Mouse (Mus musculus) CH12.LX (cell line): ENCODE results near the gene H2-DMb2. TPM values are rescaled to one million over a fixed set of nuclear protein-coding genes. Genes with fewer than 3 reads are reported as not detected.

ENCODE experiments used
- DNase-seq: peaks from one replicate; pipeline ENCODE4 v3.0.0-alpha.2; 2013; ENCODE audit errors: extremely low read depth
- H3K27ac ChIP-seq: 2 replicates; pipeline ENCODE4 v1.5.1; 2012; ENCODE audit warnings: low read depth, mild to moderate bottlenecking, control low read depth, moderate library complexity; ENCODE audit not compliant: insufficient read depth
- H3K27me3 ChIP-seq: replicated peaks from 2 replicates; pipeline ENCODE3; 2012; ENCODE audit warnings: inconsistent platforms
- H3K36me3 ChIP-seq, 2 experiments: replicated peaks in 1 of 2; 2 replicates each; pipeline versions ENCODE3 to v1.6.1; 2012; ENCODE audit warnings: inconsistent platforms in 1 of 2, low read length in 1 of 2, mild to moderate bottlenecking in 1 of 2, mixed read lengths in 1 of 2, moderate library complexity in 1 of 2; ENCODE audit not compliant: control insufficient read depth in 1 of 2, insufficient read depth in 1 of 2
- H3K4me1 ChIP-seq, 2 experiments: 2 replicates each; pipeline ENCODE4 v1.6.1; 2012; ENCODE audit warnings: inconsistent platforms in 1 of 2, moderate library complexity in 1 of 2; ENCODE audit not compliant: insufficient read depth in 2 of 2, control insufficient read depth in 1 of 2
- H3K4me2 ChIP-seq: 2 replicates; pipeline ENCODE4 v1.6.1; 2012; ENCODE audit warnings: low read depth, mild to moderate bottlenecking, control low read depth; ENCODE audit not compliant: poor library complexity, insufficient read depth, severe bottlenecking
- H3K4me3 ChIP-seq, 3 experiments: fragments of 150-350 bp in 1 of 3; sonication (generic) in 1 of 3; replicated peaks in 1 of 3; 2 replicates each; pipeline versions ENCODE3 to v1.5.1; 2011 to 2012; ENCODE audit warnings: low read depth in 2 of 3, low read length in 2 of 3, mild to moderate bottlenecking in 2 of 3, moderate library complexity in 2 of 3, control low read depth in 1 of 3, improper control_type of control experiment in 1 of 3, inconsistent platforms in 1 of 3, mixed read lengths in 1 of 3; ENCODE audit not compliant: poor library complexity in 1 of 3
- H3K79me2 ChIP-seq: replicated peaks from 2 replicates; pipeline ENCODE4 v1.6.1; 2012; ENCODE audit warnings: mild to moderate bottlenecking, moderate library complexity; ENCODE audit not compliant: control insufficient read depth, poor library complexity, insufficient read depth, severe bottlenecking; ENCODE audit errors: extremely low read depth
- H3K9ac ChIP-seq: 2 replicates; pipeline ENCODE4 v1.6.1; 2012; ENCODE audit warnings: low read depth, mild to moderate bottlenecking, control low read depth, moderate library complexity; ENCODE audit not compliant: insufficient read depth
- H3K9me3 ChIP-seq: replicated peaks from 2 replicates; pipeline ENCODE3; 2012; ENCODE audit warnings: low read length, inconsistent platforms, mixed read lengths
- BHLHE40 ChIP-seq: IDR thresholded peaks from 2 replicates; pipeline ENCODE4 v1.6.1; 2011; ENCODE audit warnings: mild to moderate bottlenecking, low read depth, low read length, improper control_type of control experiment
- CHD1 ChIP-seq: IDR thresholded peaks from 2 replicates; pipeline ENCODE4 v1.6.1; 2012; ENCODE audit warnings: low read depth, low read length, improper control_type of control experiment, inconsistent platforms
- CHD2 ChIP-seq: IDR thresholded peaks from 2 replicates; pipeline ENCODE4 v1.6.1; 2011; ENCODE audit warnings: low read length, improper control_type of control experiment
- CTCF ChIP-seq, 2 experiments: IDR thresholded peaks in 1 of 2; conservative IDR thresholded peaks in 1 of 2; 2 replicates each; pipeline ENCODE4 v1.5.1; 2011 to 2012; ENCODE audit warnings: low read depth in 2 of 2, low read length in 2 of 2, improper control_type of control experiment in 1 of 2, inconsistent platforms in 1 of 2, mild to moderate bottlenecking in 1 of 2, moderate library complexity in 1 of 2
- ELF1 ChIP-seq: IDR thresholded peaks from 2 replicates; pipeline ENCODE4 v1.6.1; 2014; ENCODE audit warnings: low read depth, mild to moderate bottlenecking, inconsistent platforms, low read length, improper control_type of control experiment
- EP300 ChIP-seq: IDR thresholded peaks from 2 replicates; pipeline ENCODE4 v1.6.1; 2011; ENCODE audit warnings: low read length, improper control_type of control experiment
- ETS1 ChIP-seq: conservative IDR thresholded peaks from 2 replicates; pipeline ENCODE4 v1.6.1; 2012; ENCODE audit warnings: low read depth, mild to moderate bottlenecking, inconsistent platforms, low read length, improper control_type of control experiment, moderate library complexity
- GABPA ChIP-seq: IDR thresholded peaks from 2 replicates; pipeline ENCODE4 v1.6.1; 2012; ENCODE audit warnings: low read depth, low read length, improper control_type of control experiment, inconsistent platforms; ENCODE audit not compliant: insufficient replicate concordance
- IRF4 ChIP-seq: IDR thresholded peaks from 2 replicates; pipeline ENCODE4 v1.6.1; 2014; ENCODE audit warnings: low read depth, mild to moderate bottlenecking, inconsistent platforms, low read length, improper control_type of control experiment
- JUN ChIP-seq: IDR thresholded peaks from 2 replicates; pipeline ENCODE4 v1.6.1; 2011; ENCODE audit warnings: low read depth, mild to moderate bottlenecking, low read length, improper control_type of control experiment, moderate library complexity; ENCODE audit not compliant: insufficient read depth
- JUND ChIP-seq: conservative IDR thresholded peaks from 2 replicates; pipeline ENCODE4 v1.6.1; 2011; ENCODE audit warnings: low read depth, low read length, improper control_type of control experiment
- MAFK ChIP-seq: IDR thresholded peaks from 2 replicates; pipeline ENCODE4 v1.6.1; 2011; ENCODE audit warnings: low read length, improper control_type of control experiment; ENCODE audit not compliant: insufficient replicate concordance
- MAX ChIP-seq: IDR thresholded peaks from 2 replicates; pipeline ENCODE4 v1.6.1; 2011; ENCODE audit warnings: low read length, improper control_type of control experiment
- MAZ ChIP-seq: IDR thresholded peaks from 2 replicates; pipeline ENCODE4 v1.6.1; 2012; ENCODE audit warnings: low read depth, mild to moderate bottlenecking, inconsistent platforms, low read length, improper control_type of control experiment, moderate library complexity
- MEF2A ChIP-seq: IDR thresholded peaks from 2 replicates; pipeline ENCODE4 v1.6.1; 2014; ENCODE audit warnings: low read depth, mild to moderate bottlenecking, inconsistent platforms, low read length, improper control_type of control experiment, borderline replicate concordance
- MXI1 ChIP-seq: IDR thresholded peaks from 2 replicates; pipeline ENCODE4 v1.6.1; 2011; ENCODE audit warnings: mild to moderate bottlenecking, low read depth, low read length, improper control_type of control experiment
- MYC ChIP-seq: IDR thresholded peaks from 2 replicates; pipeline ENCODE4 v1.6.1; 2011; ENCODE audit warnings: low read depth, mild to moderate bottlenecking, improper control_type of control experiment, low read length
- NRF1 ChIP-seq: IDR thresholded peaks from 2 replicates; pipeline ENCODE4 v1.6.1; 2014; ENCODE audit warnings: low read depth, mild to moderate bottlenecking, inconsistent platforms, low read length, improper control_type of control experiment, moderate library complexity
- POLR2A ChIP-seq: IDR thresholded peaks from 2 replicates; pipeline ENCODE4 v1.6.1; 2011; ENCODE audit warnings: low read depth, mild to moderate bottlenecking, improper control_type of control experiment, low read length
- POLR2AphosphoS2 ChIP-seq: IDR thresholded peaks from 2 replicates; pipeline ENCODE4 v1.6.1; 2011; ENCODE audit warnings: low read depth, low read length, improper control_type of control experiment
- SIN3A ChIP-seq: IDR thresholded peaks from 2 replicates; pipeline ENCODE4 v1.6.1; 2012; ENCODE audit warnings: low read length, improper control_type of control experiment, inconsistent platforms
- SMC3 ChIP-seq: IDR thresholded peaks from 2 replicates; pipeline ENCODE4 v1.6.1; 2011; ENCODE audit warnings: low read depth, low read length, improper control_type of control experiment
- TCF12 ChIP-seq: IDR thresholded peaks from 2 replicates; pipeline ENCODE4 v1.6.1; 2014; ENCODE audit warnings: low read depth, mild to moderate bottlenecking, inconsistent platforms, low read length, improper control_type of control experiment
- UBTF ChIP-seq: IDR thresholded peaks from 2 replicates; pipeline ENCODE4 v1.6.1; 2012; ENCODE audit warnings: low read depth, mild to moderate bottlenecking, inconsistent platforms, low read length, improper control_type of control experiment, moderate library complexity
- USF1 ChIP-seq: IDR thresholded peaks from 2 replicates; pipeline ENCODE4 v1.6.1; 2014; ENCODE audit warnings: low read depth, mild to moderate bottlenecking, inconsistent platforms, low read length, improper control_type of control experiment
- ZC3H11A ChIP-seq: IDR thresholded peaks from 2 replicates; pipeline ENCODE4 v1.6.1; 2012; ENCODE audit warnings: low read depth, mild to moderate bottlenecking, inconsistent platforms, low read length, improper control_type of control experiment
- ZMIZ1 ChIP-seq: IDR thresholded peaks from 2 replicates; pipeline ENCODE4 v1.6.1; 2012; ENCODE audit warnings: low read depth, mild to moderate bottlenecking, inconsistent platforms, low read length, improper control_type of control experiment
- ZNF384 ChIP-seq: IDR thresholded peaks from 2 replicates; pipeline ENCODE4 v1.6.1; 2012; ENCODE audit warnings: low read depth, low read length, improper control_type of control experiment, inconsistent platforms
- dilution Hi-C: fragments of 300-500 bp; cut with MboI; formaldehyde crosslinking; loops from 2 replicates; pipeline ENCODE4 v1.14.3; 2020; ENCODE audit warnings: low sequenced_read_pairs; ENCODE audit not compliant: extremely low pct_unique_long_range_greater_than_20kb, extremely low pct_ligation_motif_present
- in situ Hi-C: fragments of 300-500 bp; cut with MboI; formaldehyde crosslinking; loops from 3 replicates; pipeline ENCODE4 v1.14.3; 2019; ENCODE audit warnings: low sequenced_read_pairs, low pct_ligation_motif_present, low pct_unique_long_range_greater_than_20kb, mixed read lengths
- polyA plus RNA-seq: library from polyadenylated mRNA; unstranded; fragments of >175 nt; gene quantifications from 2 replicates; pipeline ENCODE4 v1.2.1, GENCODE M21; 2012; ENCODE audit warnings: low read depth; ENCODE audit not compliant: insufficient read length
- total RNA-seq, 2 experiments: library from RNA; depleted of rRNA; stranded (reverse); fragments of 300-350 nt in 1 of 2; fragments of >200 nt in 1 of 2; gene quantifications; 2 replicates each; pipeline ENCODE4 v1.2.3; 2012 to 2014

The H2-DMb2 gene
- total and polyA plus RNA-seq, 3 experiments, result 107 to 199 (median 175) TPM

DNA sequence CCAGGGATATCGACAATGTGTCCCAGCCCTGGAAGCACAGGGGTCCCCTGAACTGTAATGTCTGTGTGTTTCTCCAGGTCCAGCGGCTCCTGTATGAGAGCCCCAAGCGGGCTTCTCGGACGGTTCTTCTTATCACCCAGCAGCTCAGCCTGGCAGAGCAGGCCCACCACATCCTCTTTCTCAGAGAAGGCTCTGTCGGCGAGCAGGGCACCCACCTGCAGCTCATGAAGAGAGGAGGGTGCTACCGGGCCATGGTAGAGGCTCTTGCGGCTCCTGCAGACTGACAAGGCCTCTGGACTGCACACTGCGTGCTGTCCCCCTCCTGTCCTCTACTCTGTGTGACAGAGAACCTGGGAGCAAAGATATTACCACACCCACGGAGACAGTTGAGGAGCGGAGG, 53.4 kb downstream of the H2-DMb2 start:
- Histone ChIP-seq H3K27ac (peak overlapping the region; percentile 81), H3K4me1 (peaks cover 30 to 66% of the 10 kb centered on the region in 2 experiments), H3K4me2 (peak overlapping the region; percentile 68), H3K4me3 (peak overlapping the region in 1 of 3 experiments; percentile 93), H3K36me3 (peaks cover 59 to 75% of the 10 kb centered on the region in 2 experiments), H3K9ac (peak overlapping the region; percentile 37; the same call in 1 of the 2 replicates), H3K27me3 (no peaks in the 10 kb centered on the region), H3K9me3 (no peaks in the 10 kb centered on the region), H3K79me2 (peaks cover 66% of the 10 kb centered on the region)
- dilution Hi-C loops (no loop called here), in situ Hi-C loops (no loop called here)
- TF ChIP-seq ZMIZ1, result no peak; the same call in 1 of the 2 replicates
- TF ChIP-seq CTCF (conservative IDR thresholded peaks at IDR 0.05 in 1 of 2, IDR thresholded peaks at IDR 0.05 in 1 of 2; ENCODE audit: low read depth in 2 of 2, low read length in 2 of 2), result no peak
- no peak for TF ChIP-seq JUND
- no peak for TF ChIP-seq SMC3
- no peak for TF ChIP-seq USF1
- peak; percentile 24; the same call in 1 of the 2 replicates for TF ChIP-seq MXI1
- no peak for TF ChIP-seq CHD1
- TF ChIP-seq EP300, result 0 out of 2 replicates have a peak, but pooled peaks have one; percentile 30
- no peak for TF ChIP-seq NRF1
- TF ChIP-seq SIN3A, result 0 out of 2 replicates have a peak, but pooled peaks have one; percentile 50
- TF ChIP-seq GABPA, result no peak
- no peak for DNase-seq

DNA sequence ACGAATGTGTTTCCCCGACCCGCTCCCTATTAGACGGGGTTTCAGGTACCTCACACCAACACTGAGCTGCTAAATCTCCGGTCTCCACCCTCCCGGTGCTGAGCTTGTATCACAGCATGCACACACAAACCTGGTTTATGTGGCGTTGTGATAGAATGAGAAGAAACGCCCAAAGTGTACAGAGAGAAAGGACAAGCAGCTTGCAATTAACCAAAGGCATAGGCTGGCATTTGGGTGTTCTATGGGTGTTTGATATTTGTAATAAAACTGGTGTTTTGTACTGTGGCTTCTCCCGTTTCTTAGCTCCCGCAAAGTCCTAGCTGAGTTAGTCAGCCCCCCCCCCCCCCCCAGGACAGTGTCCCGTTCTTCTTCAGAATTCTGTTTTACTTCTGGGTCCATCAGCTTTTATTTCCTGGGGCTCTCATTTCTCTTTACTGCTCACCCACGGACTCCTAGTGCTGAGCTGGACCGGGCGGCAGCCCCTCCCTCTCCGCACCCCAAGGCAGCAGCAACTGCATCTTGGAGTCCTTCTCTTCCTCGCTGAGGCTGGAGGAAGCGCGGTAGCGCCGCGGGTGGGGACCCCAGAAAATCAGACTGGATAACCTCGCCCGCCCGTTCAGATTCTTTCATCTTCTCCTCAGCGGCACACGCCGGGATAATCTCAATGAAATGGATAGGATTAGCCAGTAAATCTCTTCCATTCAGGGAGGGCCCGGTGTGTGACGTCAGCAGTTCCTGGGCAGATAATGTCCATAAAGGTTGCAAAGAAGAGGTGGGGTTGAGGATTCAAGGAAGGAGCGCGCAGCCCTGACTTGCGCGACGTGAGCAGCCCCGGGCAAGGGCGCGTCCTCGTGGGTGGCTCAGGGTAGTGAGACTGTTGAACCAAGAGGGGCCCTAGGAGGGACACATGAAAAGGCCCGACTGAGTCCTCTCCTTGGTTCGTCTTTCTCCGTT, 54.1 kb downstream of the H2-DMb2 start, which contains the start of gene Psmb8:
TSS of gene Psmb8 (plus strand) at position 781 of the 954 bp plus-strand sequence.
- H3K4me3 ChIP-seq, result peak within 1 kb of the TSS; percentile 85 to 99 (median 93)
- peak within 1 kb of the TSS; percentile 89 for H3K4me2 ChIP-seq
- H3K36me3 ChIP-seq, result peaks cover 58 to 74% of the 10 kb centered on the region in 2 experiments
- peaks cover 27 to 63% of the 10 kb centered on the region in 2 experiments for H3K4me1 ChIP-seq
- no peaks in the 10 kb centered on the region for H3K27me3 ChIP-seq
- peaks cover 59% of the 10 kb centered on the region for H3K79me2 ChIP-seq
- no peaks in the 10 kb centered on the region for H3K9me3 ChIP-seq
- dilution Hi-C loops (no loop called here), in situ Hi-C loops (no loop called here)
- peak; percentile 96 for DNase-seq
- peak within 1 kb of the TSS; percentile 93 for H3K27ac ChIP-seq
- H3K9ac ChIP-seq, result peak within 1 kb of the TSS; percentile 100
- no peak for TF ChIP-seq MAX
- no peak for TF ChIP-seq ZNF384
- TF ChIP-seq MYC, result 0 out of 2 replicates have a peak, but pooled peaks have one; percentile 22
- TF ChIP-seq POLR2AphosphoS2, result peak; percentile 91; the same call in 1 of the 2 replicates
- peak; percentile 94 for TF ChIP-seq CHD2
- peak; percentile 11; the same call in 1 of the 2 replicates for TF ChIP-seq SMC3
- no peak for TF ChIP-seq GABPA
- no peak; the same call in 1 of the 2 replicates for TF ChIP-seq ETS1
- peak; percentile 40 for TF ChIP-seq IRF4
- TF ChIP-seq SIN3A, result no peak
- TF ChIP-seq MEF2A, result 0 out of 2 replicates have a peak, but pooled peaks have one; percentile 17
- TF ChIP-seq NRF1, result peak; percentile 60
- TF ChIP-seq ZMIZ1, result no peak
- TF ChIP-seq MAFK, result no peak
- TF ChIP-seq ZC3H11A, result no peak
- peak; percentile 64 for TF ChIP-seq ELF1
- no peak for TF ChIP-seq EP300
- TF ChIP-seq JUN, result no peak
- TF ChIP-seq MAZ, result no peak
- peak; percentile 52; the same call in 1 of the 2 replicates for TF ChIP-seq UBTF
- TF ChIP-seq BHLHE40, result 0 out of 2 replicates have a peak, but pooled peaks have one; percentile 20
- no peak for TF ChIP-seq TCF12
- TF ChIP-seq CHD1, result 0 out of 2 replicates have a peak, but pooled peaks have one; percentile 33
- no peak for TF ChIP-seq JUND
- TF ChIP-seq POLR2A, result peak; percentile 54
